Mouse (Mus musculus) heart, embryonic 12.5 days (tissue): ENCODE data around the gene Foxp2. TPM values are rescaled to one million over a fixed set of nuclear protein-coding genes. Genes with fewer than 3 reads are reported as not detected.

Source experiments
- ATAC-seq: fragments of 200-750 bp; cut with Nextera tagmentation; 2 replicates; pipeline ENCODE4 v1.8.0; 2017; ENCODE audit warnings: moderate TSS enrichment, moderate library complexity; ENCODE audit not compliant: insufficient number of reproducible peaks, low FRiP score
- H3K27ac ChIP-seq: fragments of 300-500 bp; sonication (generic); 2 replicates; pipeline ENCODE4 v1.5.1; 2016; ENCODE audit warnings: mild to moderate bottlenecking, moderate library complexity; ENCODE audit not compliant: poor library complexity, severe bottlenecking
- H3K27me3 ChIP-seq: fragments of 300-500 bp; sonication (generic); replicated peaks from 2 replicates; pipeline ENCODE4 v1.6.1; 2016; ENCODE audit warnings: mild to moderate bottlenecking, moderate library complexity
- H3K36me3 ChIP-seq: fragments of 300-500 bp; sonication (generic); 2 replicates; pipeline ENCODE4 v1.6.1; 2016; ENCODE audit warnings: mild to moderate bottlenecking, moderate library complexity
- H3K4me1 ChIP-seq: fragments of 300-500 bp; sonication (generic); replicated peaks from 2 replicates; pipeline ENCODE4 v1.6.1; 2016; ENCODE audit warnings: mild to moderate bottlenecking
- H3K4me2 ChIP-seq: fragments of 300-500 bp; sonication (generic); 2 replicates; pipeline ENCODE4 v1.6.1; 2016; ENCODE audit warnings: mild to moderate bottlenecking, moderate library complexity
- H3K4me3 ChIP-seq: fragments of 300-500 bp; sonication (generic); 2 replicates; pipeline ENCODE4 v1.5.1; 2016; ENCODE audit warnings: mild to moderate bottlenecking
- H3K9ac ChIP-seq: fragments of 300-500 bp; sonication (generic); 2 replicates; pipeline ENCODE4 v1.6.1; 2016; ENCODE audit warnings: mild to moderate bottlenecking, moderate library complexity
- H3K9me3 ChIP-seq: fragments of 300-500 bp; sonication (generic); replicated peaks from 2 replicates; pipeline ENCODE4 v1.6.1; 2016; ENCODE audit warnings: mild to moderate bottlenecking, moderate library complexity
- WGBS: fragments of 180-500 bp; shearing (Covaris S2); methylation state at CpG from one replicate; pipeline ENCODE4 v1.1.7; 2016; 5-methylcytosine and 5-hydroxymethylcytosine counted together
- polyA plus RNA-seq: library from polyadenylated mRNA; unstranded; fragments of >200 nt; fragmentation: Nextera tagmentation; extraction: Ambion mirVana; gene quantifications from 2 replicates; pipeline ENCODE4 v1.2.1, GENCODE M21; 2016

Gene Foxp2
- 14.2 and 14.5 TPM in 2 replicates for polyA plus RNA-seq

GRCm38 (mm10) chr6:14901183-14901970 is at the start of gene Foxp2:
Gene Foxp2, plus strand, starts transcription at chr6:14901349.
- H3K9me3 ChIP-seq: no peaks in the 10 kb centered on the region
- peak within 1 kb of the TSS; percentile 82 for H3K4me3 ChIP-seq
- H3K27me3 ChIP-seq: no peaks in the 10 kb centered on the region; the same call in 1 of the 2 replicates
- peaks cover 20% of the 10 kb centered on the region for H3K4me1 ChIP-seq
- H3K9ac ChIP-seq: peak within 1 kb of the TSS; percentile 82
- under 1% methylated on average over 80 of the region's 80 CpGs for WGBS
- peak; percentile 66 for ATAC-seq
- H3K27ac ChIP-seq: peak within 1 kb of the TSS; percentile 81
- H3K36me3 ChIP-seq: no peaks in the 10 kb centered on the region
- H3K4me2 ChIP-seq: peak within 1 kb of the TSS; percentile 82

GRCm38 (mm10) chr6:14885199-14885598 is 15.9 kb upstream of the Foxp2 start:
- Histone ChIP-seq H3K27me3 (no peaks in the 10 kb centered on the region), H3K27ac (no peak overlapping the region), H3K9me3 (no peaks in the 10 kb centered on the region), H3K4me2 (no peak overlapping the region), H3K4me1 (no peaks in the 10 kb centered on the region), H3K36me3 (no peaks in the 10 kb centered on the region), H3K4me3 (no peak overlapping the region), H3K9ac (no peak overlapping the region)
- ATAC-seq: no peak

- Histone ChIP-seq H3K9ac (no peak overlapping the region), H3K4me3 (no peak overlapping the region), H3K4me2 (no peak overlapping the region), H3K36me3 (no peaks in the 10 kb centered on the region), H3K9me3 (no peaks in the 10 kb centered on the region), H3K4me1 (peaks cover 13% of the 10 kb centered on the region), H3K27ac (no peak overlapping the region), H3K27me3 (no peaks in the 10 kb centered on the region)
- WGBS: 7% methylated on average over 2 of the region's 2 CpGs
- no peak for ATAC-seq
Observed at GRCm38 (mm10) chr6:14897028-14897427, 4.1 kb upstream of the Foxp2 start.

- Histone ChIP-seq H3K27me3 (no peaks in the 10 kb centered on the region; the same call in 1 of the 2 replicates), H3K9ac (peak overlapping the region; percentile 62), H3K4me2 (peak overlapping the region; percentile 82), H3K4me1 (peaks cover 16% of the 10 kb centered on the region), H3K4me3 (peak overlapping the region; percentile 82), H3K9me3 (no peaks in the 10 kb centered on the region), H3K27ac (no peak overlapping the region; the same call in 1 of the 2 replicates), H3K36me3 (no peaks in the 10 kb centered on the region)
- ATAC-seq: no peak
- 4% methylated on average over 31 of the region's 31 CpGs for WGBS
Observed at GRCm38 (mm10) chr6:14898096-14898855, 2.9 kb upstream of the Foxp2 start.

GRCm38 (mm10) chr6:14899021-14899610 is 2.0 kb upstream of the Foxp2 start:
- peak overlapping the region; percentile 82 for H3K9ac ChIP-seq
- no peaks in the 10 kb centered on the region for H3K9me3 ChIP-seq
- peak overlapping the region; percentile 82 for H3K4me3 ChIP-seq
- WGBS: 4% methylated on average over 19 of the region's 19 CpGs
- no peaks in the 10 kb centered on the region for H3K36me3 ChIP-seq
- H3K4me2 ChIP-seq: peak overlapping the region; percentile 82
- H3K4me1 ChIP-seq: peaks cover 20% of the 10 kb centered on the region
- no peak for ATAC-seq
- peak overlapping the region; percentile 81 for H3K27ac ChIP-seq
- H3K27me3 ChIP-seq: no peaks in the 10 kb centered on the region; the same call in 1 of the 2 replicates

GRCm38 (mm10) chr6:14899936-14900578 is 1.1 kb upstream of the Foxp2 start:
- Histone ChIP-seq H3K27ac (peak overlapping the region; percentile 81), H3K9ac (peak overlapping the region; percentile 82), H3K4me1 (peaks cover 20% of the 10 kb centered on the region), H3K9me3 (no peaks in the 10 kb centered on the region), H3K27me3 (no peaks in the 10 kb centered on the region; the same call in 1 of the 2 replicates), H3K4me2 (peak overlapping the region; percentile 82), H3K4me3 (peak overlapping the region; percentile 82), H3K36me3 (no peaks in the 10 kb centered on the region)
- peak; percentile 52; the same call in 1 of the 2 replicates for ATAC-seq
- under 1% methylated on average over 29 of the region's 29 CpGs for WGBS

GRCm38 (mm10) chr6:14900579-14901021 is 549 bp upstream of the Foxp2 start:
- H3K9ac ChIP-seq: peak overlapping the region; percentile 82

GRCm38 (mm10) chr6:14901971-14902670 is 972 bp downstream of the Foxp2 start:
- ATAC-seq: no peak
- no peaks in the 10 kb centered on the region; the same call in 1 of the 2 replicates for H3K27me3 ChIP-seq
- 2% methylated on average over 13 of the region's 13 CpGs for WGBS
- H3K4me1 ChIP-seq: peaks cover 20% of the 10 kb centered on the region
- no peaks in the 10 kb centered on the region for H3K9me3 ChIP-seq
- H3K27ac ChIP-seq: no peak overlapping the region; the same call in 1 of the 2 replicates
- no peaks in the 10 kb centered on the region for H3K36me3 ChIP-seq
- H3K9ac ChIP-seq: peak overlapping the region; percentile 82
- peak overlapping the region; percentile 82 for H3K4me2 ChIP-seq
- peak overlapping the region; percentile 82 for H3K4me3 ChIP-seq

More at GRCm38 (mm10) chr6:14900579-14901021, 549 bp upstream of the Foxp2 start:
- peak; percentile 81 for ATAC-seq
- Histone ChIP-seq H3K27ac (peak overlapping the region; percentile 81), H3K4me2 (peak overlapping the region; percentile 82), H3K4me1 (peaks cover 20% of the 10 kb centered on the region), H3K27me3 (no peaks in the 10 kb centered on the region; the same call in 1 of the 2 replicates), H3K36me3 (no peaks in the 10 kb centered on the region), H3K9me3 (no peaks in the 10 kb centered on the region), H3K4me3 (peak overlapping the region; percentile 82)
- WGBS: 1% methylated on average over 20 of the region's 20 CpGs

- peak overlapping the region; percentile 12; the same call in 1 of the 2 replicates for H3K4me3 ChIP-seq
- no peak overlapping the region for H3K27ac ChIP-seq
- no peaks in the 10 kb centered on the region for H3K9me3 ChIP-seq
- WGBS: 28% methylated on average over 5 of the region's 5 CpGs
- no peak for ATAC-seq
- H3K4me2 ChIP-seq: peak overlapping the region; percentile 52
- H3K9ac ChIP-seq: no peak overlapping the region
- no peaks in the 10 kb centered on the region for H3K36me3 ChIP-seq
- no peaks in the 10 kb centered on the region; the same call in 1 of the 2 replicates for H3K27me3 ChIP-seq
- H3K4me1 ChIP-seq: peaks cover 18% of the 10 kb centered on the region
Observed at GRCm38 (mm10) chr6:14903271-14903965, 2.3 kb downstream of the Foxp2 start.
